7 mouse cellular contexts compared by ENCODE assay signal in genomic region chr9:66511580-66512350, GRCm38 (mm10). TPM values are rescaled to one million over a fixed set of nuclear protein-coding genes. Genes with fewer than 3 reads are reported as not detected.
DNase-seq lines count a peak whose midpoint lies in the region; ATAC-seq lines count a peak whose summit lies in the region.

No protein-coding gene starts in this region.

- peak overlapping the region; percentile 79 for H3K9ac ChIP-seq in midbrain, embryonic 13.5 days (replicated peaks)

- under 1% methylated on average over 78 of the region's 78 CpGs for WGBS in limb, embryonic 10.5 days
- WGBS in midbrain, embryonic 13.5 days = under 1% methylated on average over 78 of the region's 78 CpGs

- ATAC-seq in granulocyte monocyte progenitor cell, adult 5-6 weeks (replicated peaks; ENCODE audit: poor library complexity, severe bottlenecking) = peak; percentile 72
- ATAC-seq in midbrain, embryonic 13.5 days = peak; percentile 93

- H3K9me3 ChIP-seq in limb, embryonic 10.5 days (replicated peaks) = no peaks in the 10 kb centered on the region
- H3K9me3 ChIP-seq in midbrain, embryonic 13.5 days = no peaks in the 10 kb centered on the region

- H3K36me3 ChIP-seq in limb, embryonic 10.5 days = peaks cover 68% of the 10 kb centered on the region
- H3K36me3 ChIP-seq in midbrain, embryonic 13.5 days = peaks cover 60% of the 10 kb centered on the region

- peak overlapping the region; percentile 93 for H3K27ac ChIP-seq in limb, embryonic 10.5 days
- peak overlapping the region; percentile 96 for H3K27ac ChIP-seq in midbrain, embryonic 13.5 days

- peaks cover 33% of the 10 kb centered on the region for H3K4me1 ChIP-seq in limb, embryonic 10.5 days
- H3K4me1 ChIP-seq in midbrain, embryonic 13.5 days (replicated peaks) = peaks cover 30% of the 10 kb centered on the region

- no peaks in the 10 kb centered on the region for H3K27me3 ChIP-seq in limb, embryonic 10.5 days (ENCODE audit: low read depth, poor library complexity, severe bottlenecking)
- H3K27me3 ChIP-seq in midbrain, embryonic 13.5 days = no peaks in the 10 kb centered on the region

- peak overlapping the region; percentile 95 for H3K4me2 ChIP-seq in midbrain, embryonic 13.5 days (replicated peaks)

- H3K4me3 ChIP-seq in limb, embryonic 10.5 days = peak overlapping the region; percentile 74
- H3K4me3 ChIP-seq in midbrain, embryonic 13.5 days (replicated peaks) = peak overlapping the region; percentile 58

- DNase-seq in adrenal gland, adult 8-10 months = peak; percentile 94
- DNase-seq in embryo, embryonic 9.5 days (ENCODE audit: extremely low spot score) = peak; percentile 89
- DNase-seq in kidney, adult 11 months = peak; percentile 95
- DNase-seq in limb, embryonic 10.5 days (ENCODE audit: low spot score) = peak; percentile 93
- peak; percentile 79 for DNase-seq in spleen, adult 12 weeks (ENCODE audit: low spot score)

RNA-seq across cellular contexts. Expression of gene Fbxl22, which starts 2.6 kb away (rescaled TPM):
- total RNA-seq in adrenal gland, adult 8-10 months (2022) = under 1 TPM; 0.52 to 0.84 (median 0.65) TPM
- total RNA-seq in granulocyte monocyte progenitor cell, adult 5-6 weeks (2014; fragmentation: Nextera tagmentation) = 0.60 TPM in 1 of 2 replicates, not detected in the other
- 0.62 and 1.0 TPM in 2 replicates for total RNA-seq in granulocyte monocyte progenitor cell, adult 5-6 weeks (2017)
- 1.2 and 1.3 TPM in 2 replicates for polyA plus RNA-seq in limb, embryonic 10.5 days (2016; fragmentation: Nextera tagmentation; extraction: Ambion mirVana)
- polyA plus RNA-seq in midbrain, embryonic 13.5 days (2015; fragmentation: Nextera tagmentation; extraction: Ambion mirVana) = 1.7 and 2.2 TPM in 2 replicates

Comparison
In these comparisons a context has a peak if more than half of its experiments do, and no peak if none do; other contexts are left out.
1. Peak in every context shown above with its lines: DNase-seq, ATAC-seq, H3K4me3 ChIP-seq and H3K27ac ChIP-seq.